Mouse (Mus musculus): ENCODE measurements at regions not wholly inside any gene's neighbourhood (a gene's known extent, or its start where the extent isn't known, plus 50 kb on each side); places are given as distances from the start of the nearest gene placed in this dataset.
"Not testable (repeated sequence)": the region's sequence is repeated elsewhere in the genome, so short reads cannot be mapped to it uniquely, and the experiment has no call there.

- Histone ChIP-seq H3K4me3 (ENCODE audit: control insufficient read depth, insufficient read depth, low read length) (no peak overlapping the region), H3K36me3 (ENCODE audit: control insufficient read depth, insufficient read depth, low read length) (no peaks in the 10 kb centered on the region), H3K4me1 (replicated peaks; ENCODE audit: control insufficient read depth, insufficient read depth, low read length) (no peaks in the 10 kb centered on the region), H3K27me3 (ENCODE audit: control insufficient read depth, insufficient read depth, low read length) (no peaks in the 10 kb centered on the region), H3K27ac (ENCODE audit: control insufficient read depth, insufficient read depth, low read length) (no peak overlapping the region)
- no peak for DNase-seq
- 92% methylated on average over 4 of the region's 4 CpGs for WGBS
- no peak for TF ChIP-seq CTCF (IDR thresholded peaks at IDR 0.05; ENCODE audit: borderline replicate concordance, control insufficient read depth, extremely low read depth, insufficient read depth, low read length, poor library complexity)
- no peak for TF ChIP-seq POLR2A (IDR thresholded peaks at IDR 0.05; ENCODE audit: control insufficient read depth, extremely low read depth, insufficient read depth, low read length, poor library complexity)
These were observed 222.5 kb downstream of the AI429214 start for GRCm38 (mm10) chr8:37215894-37216293.

- H3K4me1 ChIP-seq (replicated peaks; ENCODE audit: control insufficient read depth, insufficient read depth, low read length): no peaks in the 10 kb centered on the region
- H3K27me3 ChIP-seq (ENCODE audit: control insufficient read depth, insufficient read depth, low read length): no peaks in the 10 kb centered on the region
- no peak overlapping the region for H3K4me3 ChIP-seq (ENCODE audit: control insufficient read depth, insufficient read depth, low read length)
- TF ChIP-seq POLR2A (IDR thresholded peaks at IDR 0.05; ENCODE audit: control insufficient read depth, extremely low read depth, insufficient read depth, low read length, poor library complexity) (no peak), CTCF (IDR thresholded peaks at IDR 0.05; ENCODE audit: borderline replicate concordance, control insufficient read depth, extremely low read depth, insufficient read depth, low read length, poor library complexity) (no peak)
- H3K36me3 ChIP-seq (ENCODE audit: control insufficient read depth, insufficient read depth, low read length): no peaks in the 10 kb centered on the region
- no peak for DNase-seq
- H3K27ac ChIP-seq (ENCODE audit: control insufficient read depth, insufficient read depth, low read length): no peak overlapping the region
- 78% methylated on average over 2 of the region's 2 CpGs for WGBS
These were observed 233.7 kb downstream of the AI429214 start for GRCm38 (mm10) chr8:37227091-37227490.

GRCm38 (mm10) chr8:37237306-37237705 lies 243.9 kb downstream of the AI429214 start:
- Histone ChIP-seq H3K4me3 (ENCODE audit: control insufficient read depth, insufficient read depth, low read length) (no peak overlapping the region), H3K4me1 (replicated peaks; ENCODE audit: control insufficient read depth, insufficient read depth, low read length) (no peaks in the 10 kb centered on the region), H3K36me3 (ENCODE audit: control insufficient read depth, insufficient read depth, low read length) (no peaks in the 10 kb centered on the region), H3K27me3 (ENCODE audit: control insufficient read depth, insufficient read depth, low read length) (no peaks in the 10 kb centered on the region), H3K27ac (ENCODE audit: control insufficient read depth, insufficient read depth, low read length) (no peak overlapping the region)
- TF ChIP-seq POLR2A (IDR thresholded peaks at IDR 0.05; ENCODE audit: control insufficient read depth, extremely low read depth, insufficient read depth, low read length, poor library complexity): no peak
- TF ChIP-seq CTCF (IDR thresholded peaks at IDR 0.05; ENCODE audit: borderline replicate concordance, control insufficient read depth, extremely low read depth, insufficient read depth, low read length, poor library complexity): no peak
- WGBS: 92% methylated on average over 2 of the region's 2 CpGs
- DNase-seq: no peak

- H3K4me3 ChIP-seq (ENCODE audit: control insufficient read depth, insufficient read depth, low read length): no peak overlapping the region
- no peak overlapping the region for H3K27ac ChIP-seq (ENCODE audit: control insufficient read depth, insufficient read depth, low read length)
- no peaks in the 10 kb centered on the region for H3K36me3 ChIP-seq (ENCODE audit: control insufficient read depth, insufficient read depth, low read length)
- no peak for DNase-seq
- H3K27me3 ChIP-seq (ENCODE audit: control insufficient read depth, insufficient read depth, low read length): no peaks in the 10 kb centered on the region
- no peak for TF ChIP-seq CTCF (IDR thresholded peaks at IDR 0.05; ENCODE audit: borderline replicate concordance, control insufficient read depth, extremely low read depth, insufficient read depth, low read length, poor library complexity)
- TF ChIP-seq POLR2A (IDR thresholded peaks at IDR 0.05; ENCODE audit: control insufficient read depth, extremely low read depth, insufficient read depth, low read length, poor library complexity): no peak
- H3K4me1 ChIP-seq (replicated peaks; ENCODE audit: control insufficient read depth, insufficient read depth, low read length): no peaks in the 10 kb centered on the region
These were observed 245.9 kb downstream of the AI429214 start for GRCm38 (mm10) chr8:37239354-37239753.

GRCm38 (mm10) chr8:37251234-37251633 lies 257.8 kb downstream of the AI429214 start:
- H3K4me3 ChIP-seq (ENCODE audit: control insufficient read depth, insufficient read depth, low read length); H3K36me3 ChIP-seq (ENCODE audit: control insufficient read depth, insufficient read depth, low read length); DNase-seq; H3K27ac ChIP-seq (ENCODE audit: control insufficient read depth, insufficient read depth, low read length); H3K4me1 ChIP-seq (replicated peaks; ENCODE audit: control insufficient read depth, insufficient read depth, low read length); H3K27me3 ChIP-seq (ENCODE audit: control insufficient read depth, insufficient read depth, low read length): not testable (repeated sequence)
- 86% methylated on average over 7 of the region's 7 CpGs for WGBS

GRCm38 (mm10) chr8:37291069-37291850 lies 297.9 kb downstream of the AI429214 start:
- DNase-seq: no peak
- no peaks in the 10 kb centered on the region for H3K27me3 ChIP-seq (ENCODE audit: control insufficient read depth, insufficient read depth, low read length)
- no peak for TF ChIP-seq POLR2A (IDR thresholded peaks at IDR 0.05; ENCODE audit: control insufficient read depth, extremely low read depth, insufficient read depth, low read length, poor library complexity)
- no peak for TF ChIP-seq CTCF (IDR thresholded peaks at IDR 0.05; ENCODE audit: borderline replicate concordance, control insufficient read depth, extremely low read depth, insufficient read depth, low read length, poor library complexity)
- no peak overlapping the region for H3K4me3 ChIP-seq (ENCODE audit: control insufficient read depth, insufficient read depth, low read length)
- H3K36me3 ChIP-seq (ENCODE audit: control insufficient read depth, insufficient read depth, low read length): no peaks in the 10 kb centered on the region
- WGBS: 79% methylated on average over 7 of the region's 7 CpGs
- H3K4me1 ChIP-seq (replicated peaks; ENCODE audit: control insufficient read depth, insufficient read depth, low read length): no peaks in the 10 kb centered on the region
- no peak overlapping the region for H3K27ac ChIP-seq (ENCODE audit: control insufficient read depth, insufficient read depth, low read length)

Measured in thymus, adult 2 months (tissue).